Mouse (Mus musculus) hindbrain, embryonic 16.5 days (tissue): ENCODE results near the gene Glb1. TPM values are rescaled to one million over a fixed set of nuclear protein-coding genes. Genes with fewer than 3 reads are reported as not detected.
A peak's percentile ranks its signal among the peaks of the same experiment; 100 is the strongest.
"Not testable (repeated sequence)": the region's sequence is repeated elsewhere in the genome, so short reads cannot be mapped to it uniquely, and the experiment has no call there.

Source experiments
- ATAC-seq: fragments of 200-750 bp; cut with Nextera tagmentation; 2 replicates; pipeline ENCODE4 v1.8.0; 2017; ENCODE audit warnings: moderate TSS enrichment, moderate library complexity
- H3K27ac ChIP-seq: fragments of 300-500 bp; sonication (generic); 2 replicates; pipeline ENCODE4 v1.5.1; 2014; ENCODE audit warnings: low read depth, mild to moderate bottlenecking, control low read depth, low read length, moderate library complexity
- H3K27me3 ChIP-seq: fragments of 300-500 bp; sonication (generic); replicated peaks from 2 replicates; pipeline ENCODE4 v1.6.1; 2014; ENCODE audit warnings: low read length; ENCODE audit not compliant: control insufficient read depth, insufficient read depth
- H3K36me3 ChIP-seq: fragments of 300-500 bp; sonication (generic); 2 replicates; pipeline ENCODE4 v1.6.1; 2014; ENCODE audit warnings: mild to moderate bottlenecking, low read length, moderate library complexity, mixed read lengths; ENCODE audit not compliant: control insufficient read depth, insufficient read depth
- H3K4me1 ChIP-seq: fragments of 300-500 bp; sonication (generic); 2 replicates; pipeline ENCODE4 v1.6.1; 2014; ENCODE audit warnings: low read depth, low read length; ENCODE audit not compliant: control insufficient read depth, insufficient read depth
- H3K4me2 ChIP-seq: fragments of 300-500 bp; sonication (generic); 2 replicates; pipeline ENCODE4 v1.6.1; 2014; ENCODE audit warnings: mild to moderate bottlenecking, low read length, control low read depth, moderate library complexity
- H3K4me3 ChIP-seq: fragments of 300-500 bp; sonication (generic); 2 replicates; pipeline ENCODE4 v1.5.1; 2014; ENCODE audit warnings: mild to moderate bottlenecking, low read length, control low read depth, moderate library complexity
- H3K9ac ChIP-seq: fragments of 300-500 bp; sonication (generic); 2 replicates; pipeline ENCODE4 v1.6.1; 2014; ENCODE audit warnings: low read depth, mild to moderate bottlenecking, control low read depth, low read length, moderate library complexity
- H3K9me3 ChIP-seq: fragments of 300-500 bp; sonication (generic); 2 replicates; pipeline ENCODE4 v1.6.1; 2014; ENCODE audit warnings: mild to moderate bottlenecking, low read length, moderate library complexity; ENCODE audit not compliant: control insufficient read depth
- WGBS: fragments of 180-500 bp; shearing (Covaris S2); extraction: QIAGEN DNeasy Blood & Tissue Kit; methylation state at CpG from one replicate; pipeline ENCODE4 v1.1.7; 2014; 5-methylcytosine and 5-hydroxymethylcytosine counted together
- polyA plus RNA-seq: library from polyadenylated mRNA; unstranded; fragments of >200 nt; fragmentation: Nextera tagmentation; extraction: Ambion mirVana; gene quantifications from 2 replicates; pipeline ENCODE4 v1.2.1, GENCODE M21; 2015

Gene Glb1
- polyA plus RNA-seq = 37.5 and 40.1 TPM in 2 replicates

GRCm38 (mm10) chr9:114400949-114401684 lies at the start of gene Glb1, which contains the start of gene Tmppe:
TSS of gene Glb1 (plus strand) at chr9:114401076.
TSS of gene Tmppe (plus strand) at chr9:114401105.
- no peaks in the 10 kb centered on the region for H3K27me3 ChIP-seq
- H3K4me2 ChIP-seq = peak within 1 kb of the TSS; percentile 90
- H3K36me3 ChIP-seq = peaks cover 18% of the 10 kb centered on the region
- peaks cover 12% of the 10 kb centered on the region for H3K4me1 ChIP-seq
- WGBS = 0% methylated on average over 71 of the region's 73 CpGs
- peak within 1 kb of the TSS; percentile 94 for H3K9ac ChIP-seq
- peak within 1 kb of the TSS; percentile 93 for H3K4me3 ChIP-seq
- ATAC-seq = peak; percentile 99
- peaks cover 4% of the 10 kb centered on the region for H3K9me3 ChIP-seq
- peak within 1 kb of the TSS; percentile 95 for H3K27ac ChIP-seq

- WGBS = under 1% methylated on average over 48 of the region's 48 CpGs
- H3K9me3 ChIP-seq = no peaks in the 10 kb centered on the region
These were observed 32.9 kb upstream of the Glb1 start for GRCm38 (mm10) chr9:114367783-114368470.

GRCm38 (mm10) chr9:114368471-114368858 lies 32.4 kb upstream of the Glb1 start:
- peaks cover 4% of the 10 kb centered on the region for H3K4me1 ChIP-seq
- no peak; the same call in 1 of the 2 replicates for ATAC-seq
- 12% methylated on average over 12 of the region's 12 CpGs for WGBS

More at GRCm38 (mm10) chr9:114367783-114368470, 32.9 kb upstream of the Glb1 start:
- Histone ChIP-seq H3K4me2 (peak overlapping the region; percentile 96), H3K27ac (peak overlapping the region; percentile 64), H3K27me3 (no peaks in the 10 kb centered on the region), H3K9ac (peak overlapping the region; percentile 80), H3K36me3 (no peaks in the 10 kb centered on the region), H3K4me3 (peak overlapping the region; percentile 60), H3K4me1 (peaks cover 4% of the 10 kb centered on the region)
- ATAC-seq = peak; percentile 91

DNA sequence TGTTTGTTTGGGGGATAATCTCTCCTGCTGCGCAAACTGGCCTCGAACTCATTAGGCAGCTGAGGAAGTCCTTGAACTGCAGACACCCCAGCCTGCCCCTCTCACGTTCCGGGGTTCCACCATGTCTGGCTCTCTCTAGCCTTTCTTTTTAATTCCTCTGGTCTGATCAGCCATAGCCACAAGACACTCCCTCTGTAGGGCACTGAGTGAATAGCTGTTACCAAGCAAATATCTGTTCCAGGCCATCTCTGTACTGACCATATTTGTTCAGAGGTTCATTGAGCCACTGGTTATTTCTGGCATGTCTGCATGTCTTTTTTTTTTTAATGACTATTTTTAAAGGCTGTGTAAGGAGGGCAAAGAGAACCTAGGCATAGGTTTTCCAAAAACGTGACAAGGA lies 31.5 kb upstream of the Glb1 start:
- H3K4me1 ChIP-seq, H3K4me2 ChIP-seq, H3K27me3 ChIP-seq, H3K9ac ChIP-seq, H3K9me3 ChIP-seq, H3K27ac ChIP-seq, H3K4me3 ChIP-seq, H3K36me3 ChIP-seq, ATAC-seq: not testable (repeated sequence)
- 65% methylated on average over 5 of the region's 5 CpGs for WGBS

More at GRCm38 (mm10) chr9:114368471-114368858, 32.4 kb upstream of the Glb1 start:
- Histone ChIP-seq H3K4me3 (peak overlapping the region; percentile 60), H3K27me3 (no peaks in the 10 kb centered on the region), H3K36me3 (no peaks in the 10 kb centered on the region), H3K9me3 (no peaks in the 10 kb centered on the region), H3K27ac (peak overlapping the region; percentile 64), H3K4me2 (peak overlapping the region; percentile 96), H3K9ac (peak overlapping the region; percentile 80)

DNA sequence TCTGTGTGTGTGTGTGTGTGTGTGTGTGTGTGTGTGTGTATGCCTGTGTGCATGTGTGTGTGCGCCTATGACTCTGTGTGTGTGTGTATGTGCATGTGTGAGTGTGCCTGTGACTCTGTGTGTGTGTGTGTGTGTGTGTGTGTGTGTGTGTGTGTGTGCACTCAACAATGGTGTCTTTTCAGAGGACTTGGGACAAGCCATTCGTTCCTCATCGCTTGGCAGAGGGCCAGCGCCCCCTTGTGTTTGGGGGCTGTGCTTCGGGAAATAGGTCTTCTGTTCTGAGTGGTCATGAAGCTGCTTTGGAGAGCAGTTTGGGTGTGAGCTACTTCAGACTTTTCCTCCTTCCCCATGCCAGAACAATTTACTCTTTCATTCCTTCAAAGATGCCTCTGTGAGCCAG lies 29.2 kb upstream of the Glb1 start:
- not testable (repeated sequence) for H3K27me3 ChIP-seq, H3K9me3 ChIP-seq, H3K4me3 ChIP-seq, H3K4me2 ChIP-seq, ATAC-seq, H3K9ac ChIP-seq, H3K4me1 ChIP-seq, H3K27ac ChIP-seq, H3K36me3 ChIP-seq
- WGBS = 27% methylated on average over 5 of the region's 5 CpGs

DNA sequence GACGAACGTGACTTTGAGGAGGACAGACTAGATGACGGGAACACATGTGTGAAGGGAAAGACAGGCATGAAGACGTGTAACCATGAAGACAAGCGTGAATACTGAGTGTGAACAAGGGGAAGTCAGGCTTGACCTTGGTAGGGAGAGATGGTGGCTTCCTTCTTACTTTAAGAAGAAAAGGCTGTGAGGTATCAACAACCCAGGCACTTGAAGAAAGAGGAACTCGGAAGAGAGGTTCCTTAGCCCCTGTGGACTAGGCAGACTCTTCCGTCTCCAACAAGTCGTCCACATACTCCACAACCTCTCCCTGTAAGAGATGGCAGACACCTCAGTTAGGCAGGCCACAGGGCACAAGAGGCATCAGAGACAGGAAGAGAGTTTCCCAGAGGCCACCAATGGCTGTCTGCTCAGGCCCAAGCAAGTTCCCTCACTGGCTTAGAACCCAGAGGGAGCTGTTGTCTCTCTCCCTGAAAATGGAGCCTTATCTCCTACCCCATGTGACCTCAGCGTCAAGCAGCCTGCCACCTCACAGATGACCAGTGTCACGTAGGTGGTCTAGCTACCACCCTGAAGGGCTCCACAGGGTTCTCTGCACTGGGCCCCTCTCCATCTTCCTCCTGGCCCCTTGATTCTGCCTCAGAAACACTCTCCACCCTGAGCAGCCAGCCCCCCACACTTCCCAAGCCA lies 25.5 kb upstream of the Glb1 start:
- no peaks in the 10 kb centered on the region for H3K36me3 ChIP-seq
- H3K4me3 ChIP-seq = no peak overlapping the region
- no peak for ATAC-seq
- no peaks in the 10 kb centered on the region for H3K4me1 ChIP-seq
- H3K4me2 ChIP-seq = no peak overlapping the region
- 92% methylated on average over 10 of the region's 10 CpGs for WGBS
- H3K27ac ChIP-seq = no peak overlapping the region
- no peaks in the 10 kb centered on the region for H3K9me3 ChIP-seq
- no peaks in the 10 kb centered on the region for H3K27me3 ChIP-seq
- H3K9ac ChIP-seq = no peak overlapping the region

DNA sequence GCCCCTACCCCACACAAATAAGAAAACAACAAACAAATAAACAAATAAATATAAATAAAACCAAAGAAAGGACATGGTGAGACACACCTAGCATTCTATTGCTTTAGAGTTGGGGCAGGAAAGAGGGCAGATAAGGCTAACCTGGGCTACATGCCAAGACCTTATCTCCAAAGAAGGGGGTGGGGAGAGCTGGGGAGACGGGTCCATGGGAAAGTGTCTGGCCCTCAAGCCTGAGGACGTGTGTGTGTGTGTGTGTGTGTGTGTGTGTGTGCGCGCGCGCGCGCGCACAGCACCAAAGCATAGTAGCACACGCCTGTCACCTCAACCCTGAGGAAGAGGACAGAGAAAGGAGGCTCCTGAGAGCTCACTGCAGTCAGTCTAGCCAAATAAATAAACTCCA lies 23.7 kb upstream of the Glb1 start:
- Histone ChIP-seq H3K4me1 (no peaks in the 10 kb centered on the region), H3K27me3 (no peaks in the 10 kb centered on the region), H3K36me3 (no peaks in the 10 kb centered on the region), H3K4me2 (no peak overlapping the region), H3K9me3 (no peaks in the 10 kb centered on the region), H3K27ac (no peak overlapping the region), H3K9ac (no peak overlapping the region), H3K4me3 (no peak overlapping the region)
- ATAC-seq = no peak
- 96% methylated on average over 10 of the region's 10 CpGs for WGBS

DNA sequence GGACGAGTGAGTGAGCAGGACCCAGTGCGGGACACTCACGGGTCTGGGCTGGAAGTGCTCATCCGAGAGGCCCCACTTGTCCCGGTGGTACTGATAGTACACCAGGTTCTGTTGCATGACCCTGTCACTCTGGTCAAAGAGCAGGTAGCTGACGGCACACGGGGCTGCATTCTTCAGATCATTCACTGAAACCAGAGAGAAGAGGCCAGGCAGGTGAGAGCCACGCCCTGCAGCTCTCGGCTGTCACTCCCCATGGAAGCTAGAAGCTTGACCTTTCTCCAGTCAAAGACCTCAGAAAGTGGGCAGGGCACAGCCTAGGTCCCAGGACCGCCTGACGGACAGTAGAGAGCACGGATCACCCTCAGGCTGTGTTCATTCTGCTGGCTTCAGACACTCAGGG lies 21.0 kb upstream of the Glb1 start:
- Histone ChIP-seq H3K9me3 (no peaks in the 10 kb centered on the region), H3K4me2 (no peak overlapping the region), H3K4me1 (no peaks in the 10 kb centered on the region), H3K4me3 (no peak overlapping the region), H3K27ac (no peak overlapping the region), H3K27me3 (no peaks in the 10 kb centered on the region), H3K9ac (no peak overlapping the region), H3K36me3 (no peaks in the 10 kb centered on the region)
- WGBS = 93% methylated on average over 12 of the region's 12 CpGs
- no peak for ATAC-seq
